Mouse (Mus musculus) liver, embryonic 14.5 days (tissue): ENCODE results near the gene Ano4. TPM values are rescaled to one million over a fixed set of nuclear protein-coding genes. Genes with fewer than 3 reads are reported as not detected.
A peak's percentile ranks its signal among the peaks of the same experiment; 100 is the strongest.

Experiments used
- ATAC-seq: fragments of 200-750 bp; cut with Nextera tagmentation; 2 replicates; pipeline ENCODE4 v1.8.0; 2017; ENCODE audit warnings: moderate number of reproducible peaks, mild to moderate bottlenecking, moderate library complexity; ENCODE audit not compliant: insufficient read depth
- DNase-seq, 3 experiments: peaks; one replicate each; pipeline ENCODE4 v3.0.0-alpha.2; 2012 to 2013; ENCODE audit warnings: low read depth in 3 of 3, low spot score in 3 of 3
- H3K27ac ChIP-seq: fragments of 300-500 bp; sonication (generic); 2 replicates; pipeline ENCODE4 v1.5.1; 2014; ENCODE audit warnings: moderate library complexity, mild to moderate bottlenecking, control low read depth, inconsistent platforms
- H3K27me3 ChIP-seq: fragments of 300-500 bp; sonication (generic); 2 replicates; pipeline ENCODE4 v1.6.1; 2014; ENCODE audit warnings: mild to moderate bottlenecking, low read length, moderate library complexity; ENCODE audit not compliant: control insufficient read depth, insufficient read depth
- H3K36me3 ChIP-seq: fragments of 300-500 bp; sonication (generic); replicated peaks from 2 replicates; pipeline ENCODE4 v1.6.1; 2014; ENCODE audit warnings: low read depth; ENCODE audit not compliant: control insufficient read depth, insufficient read depth
- H3K4me1 ChIP-seq, 2 experiments: fragments of 200-500 bp in 1 of 2; fragments of 300-500 bp in 1 of 2; sonication (generic) in 1 of 2; replicated peaks; 2 replicates each; pipeline ENCODE4 v1.6.1; 2012 to 2014; ENCODE audit warnings: antibody characterized with exemption in 1 of 2, inconsistent platforms in 1 of 2, low read length in 1 of 2; ENCODE audit not compliant: control insufficient read depth in 2 of 2, insufficient read depth in 2 of 2
- H3K4me2 ChIP-seq: fragments of 300-500 bp; sonication (generic); 2 replicates; pipeline ENCODE4 v1.6.1; 2014; ENCODE audit warnings: low read depth, mild to moderate bottlenecking, control low read depth, moderate library complexity
- H3K4me3 ChIP-seq, 2 experiments: fragments of 200-500 bp in 1 of 2; fragments of 300-500 bp in 1 of 2; sonication (generic) in 1 of 2; 2 replicates each; pipeline ENCODE4 v1.5.1; 2012 to 2014; ENCODE audit warnings: low read depth in 2 of 2, low read length in 2 of 2, mild to moderate bottlenecking in 2 of 2, control low read depth in 1 of 2, inconsistent platforms in 1 of 2, moderate library complexity in 1 of 2; ENCODE audit not compliant: insufficient read depth in 1 of 2
- H3K9ac ChIP-seq: fragments of 300-500 bp; sonication (generic); replicated peaks from 2 replicates; pipeline ENCODE4 v1.6.1; 2014; ENCODE audit warnings: mild to moderate bottlenecking, control low read depth, moderate library complexity
- H3K9me3 ChIP-seq: fragments of 300-500 bp; sonication (generic); 2 replicates; pipeline ENCODE4 v1.6.1; 2016; ENCODE audit warnings: low read length, mixed read lengths; ENCODE audit not compliant: control insufficient read depth
- CTCF ChIP-seq: IDR thresholded peaks from 2 replicates; pipeline ENCODE4 v1.5.1; 2016; ENCODE audit warnings: antibody characterized with exemption, low read depth, control low read depth
- EP300 ChIP-seq: IDR thresholded peaks from 2 replicates; pipeline ENCODE4 v1.6.1; 2016; ENCODE audit warnings: antibody characterized with exemption, low read depth
- WGBS: fragments of 180-500 bp; shearing (Covaris S2); extraction: QIAGEN DNeasy Blood & Tissue Kit; methylation state at CpG from one replicate; pipeline ENCODE4 v1.1.7; 2014; ENCODE audit not compliant: insufficient replicate concordance; 5-methylcytosine and 5-hydroxymethylcytosine counted together
- polyA plus RNA-seq, 2 experiments: library from polyadenylated mRNA; depleted of rRNA in 1 of 2; stranded (reverse) in 1 of 2; unstranded in 1 of 2; fragments of >200 nt; fragmentation: Nextera tagmentation in 1 of 2; extraction: Ambion mirVana in 1 of 2; gene quantifications; 2 replicates each; pipeline versions ENCODE4 v1.2.1 to v1.2.3; 2012 to 2014

Ano4 gene
- 0.01 and 0.08 TPM in 2 replicates for polyA plus RNA-seq (2012; rRNA removed)
- polyA plus RNA-seq (2014; fragmentation: Nextera tagmentation; extraction: Ambion mirVana): 0.03 and 0.15 TPM in 2 replicates

DNA sequence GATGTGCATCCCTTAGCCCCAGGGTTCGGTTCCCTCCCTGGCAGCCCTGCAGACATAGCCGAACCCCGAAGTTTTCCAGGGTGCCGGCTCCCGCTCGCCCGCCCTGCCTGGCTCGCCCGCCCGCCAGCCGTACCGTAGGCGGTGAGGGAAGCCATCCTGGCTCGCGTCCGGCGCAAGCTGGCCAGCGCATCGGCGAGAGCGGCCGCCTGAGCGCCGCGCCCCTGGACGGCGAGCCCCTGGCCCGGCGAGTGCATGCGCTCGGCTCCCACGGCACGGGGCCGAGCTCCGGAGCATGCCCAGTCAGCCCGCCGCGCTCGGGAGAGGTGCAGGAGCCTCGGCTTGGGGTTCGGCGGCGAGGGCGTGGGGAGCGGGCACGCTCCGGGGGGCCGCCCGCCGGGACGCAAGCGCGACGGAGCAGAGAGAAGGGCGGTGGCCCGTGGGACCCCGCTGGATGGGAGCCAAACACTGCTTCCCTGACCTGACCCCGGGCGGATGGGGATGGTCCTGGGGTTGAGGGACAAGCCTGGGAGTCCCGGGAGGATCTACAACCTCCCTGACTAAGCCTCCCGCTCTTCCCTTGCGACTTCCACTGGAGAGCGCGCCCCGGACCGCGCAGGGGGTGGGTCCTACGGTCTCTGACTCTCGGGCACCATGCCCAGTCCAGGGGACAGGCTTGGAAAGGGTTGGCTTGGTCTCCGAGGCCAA lies at the start of gene Ano4:
Ano4 (minus strand) TSS at position 272 of the 705 bp plus-strand sequence.
- DNase-seq: no peak
- Histone ChIP-seq H3K9me3 (no peaks in the 10 kb centered on the region), H3K4me3 (peak within 1 kb of the TSS; percentile 7 to 37; a peak in 2 of 4 replicates), H3K4me2 (peak within 1 kb of the TSS; percentile 47), H3K27me3 (peaks cover 24% of the 10 kb centered on the region), H3K27ac (no peak within 1 kb of the TSS), H3K36me3 (no peaks in the 10 kb centered on the region), H3K9ac (no peak within 1 kb of the TSS), H3K4me1 (no peaks in the 10 kb centered on the region)
- WGBS: 1% methylated on average over 70 of the region's 70 CpGs
- no peak for ATAC-seq
- no peak for TF ChIP-seq CTCF
- no peak for TF ChIP-seq EP300

DNA sequence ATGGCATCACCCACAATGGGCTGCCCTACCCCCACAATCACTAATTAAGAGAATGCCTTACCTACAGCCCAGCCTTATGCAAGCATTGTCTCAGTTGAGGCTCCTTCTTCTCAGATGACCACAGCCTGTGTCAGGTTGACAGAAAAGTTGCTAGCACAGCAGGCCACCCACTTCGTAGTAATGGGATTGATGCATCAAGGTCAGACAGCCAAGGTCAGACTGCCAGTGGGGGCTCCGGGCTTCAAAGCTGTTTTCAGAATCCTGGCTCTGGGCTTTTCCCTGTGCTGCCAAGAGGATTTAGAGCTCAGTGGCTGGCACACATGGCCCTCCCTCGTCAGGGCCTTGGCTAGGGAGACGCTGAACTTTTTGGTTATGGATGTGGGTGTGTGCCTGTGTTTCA lies 48.1 kb upstream of the Ano4 start:
- Histone ChIP-seq H3K4me3 (no peak overlapping the region), H3K9me3 (no peaks in the 10 kb centered on the region), H3K9ac (no peak overlapping the region), H3K27ac (no peak overlapping the region), H3K4me1 (0 out of 4 replicates have a peak, but pooled peaks cover 0 to 1% of the 10 kb centered on the region in 2 experiments), H3K36me3 (no peaks in the 10 kb centered on the region), H3K4me2 (no peak overlapping the region), H3K27me3 (no peaks in the 10 kb centered on the region)
- TF ChIP-seq CTCF (no peak), EP300 (no peak)
- no peak for DNase-seq
- 62% methylated on average over 4 of the region's 4 CpGs for WGBS
- ATAC-seq: no peak

DNA sequence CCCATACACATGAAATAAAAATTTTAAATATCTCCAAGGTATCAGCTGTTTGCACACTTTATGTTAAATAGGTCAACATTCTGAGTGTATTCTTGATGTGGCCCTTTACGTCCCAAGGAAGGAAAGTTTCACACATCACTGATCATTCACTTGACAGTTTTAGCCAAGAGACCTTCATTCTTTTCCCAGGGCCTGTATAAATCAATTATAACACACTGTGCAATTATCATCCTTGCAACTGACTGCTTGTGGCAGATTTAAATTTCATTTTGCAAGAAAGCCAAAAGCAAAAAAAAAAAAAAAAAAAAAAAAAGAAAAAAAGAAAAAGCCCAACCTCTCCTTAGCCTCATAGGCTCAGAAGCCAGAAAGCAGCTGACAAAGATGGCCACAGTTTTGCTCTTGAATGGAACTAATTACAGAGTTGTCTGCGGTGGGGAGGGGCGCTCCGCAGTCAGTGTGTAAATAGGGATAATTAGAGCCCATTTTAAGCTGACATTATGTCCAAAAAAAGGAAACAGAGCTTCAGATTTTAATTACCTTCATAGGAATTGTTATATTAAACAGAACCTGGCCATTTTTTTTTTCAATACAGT lies 47.1 kb upstream of the Ano4 start:
- no peak overlapping the region for H3K27ac ChIP-seq
- no peak overlapping the region for H3K4me2 ChIP-seq
- WGBS: 79% methylated on average over 4 of the region's 4 CpGs
- H3K36me3 ChIP-seq: no peaks in the 10 kb centered on the region
- TF ChIP-seq EP300 (no peak), CTCF (no peak)
- no peak for ATAC-seq
- H3K4me3 ChIP-seq: no peak overlapping the region
- H3K27me3 ChIP-seq: no peaks in the 10 kb centered on the region
- DNase-seq: no peak
- no peak overlapping the region for H3K9ac ChIP-seq
- no peaks in the 10 kb centered on the region for H3K9me3 ChIP-seq
- 0 out of 4 replicates have a peak, but pooled peaks cover 0 to 1% of the 10 kb centered on the region in 2 experiments for H3K4me1 ChIP-seq

GRCm38 (mm10) chr10:89386461-89386860 lies 41.9 kb upstream of the Ano4 start:
- no peak overlapping the region for H3K9ac ChIP-seq
- no peak overlapping the region for H3K27ac ChIP-seq

DNA sequence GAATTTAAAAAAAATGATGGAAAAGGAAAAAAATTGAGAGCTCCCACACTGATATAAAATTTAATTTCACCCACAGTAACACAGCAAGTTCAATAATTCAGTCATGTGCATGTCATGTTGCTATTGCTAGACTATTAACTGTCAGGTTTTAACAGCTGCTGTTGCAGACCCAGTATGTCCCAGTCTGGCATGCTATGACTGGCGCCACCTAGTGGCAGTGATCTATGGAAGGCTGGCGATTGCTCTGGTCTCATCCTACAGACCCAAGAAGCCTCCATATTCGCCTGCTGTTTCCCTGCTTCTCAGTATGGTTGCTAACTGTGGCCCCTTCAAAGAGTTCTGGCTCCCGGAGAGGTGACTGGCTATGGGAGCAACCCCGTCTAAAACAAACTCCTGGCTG lies 38.9 kb upstream of the Ano4 start:
- no peak overlapping the region for H3K4me2 ChIP-seq
- no peak overlapping the region for H3K27ac ChIP-seq
- no peaks in the 10 kb centered on the region for H3K27me3 ChIP-seq
- no peaks in the 10 kb centered on the region for H3K9me3 ChIP-seq
- no peak overlapping the region for H3K9ac ChIP-seq
- no peaks in the 10 kb centered on the region for H3K4me1 ChIP-seq
- DNase-seq (peak; percentile 33 to 55 (median 45)), ATAC-seq (0 out of 2 replicates have a peak, but pooled peaks have one; percentile 41)
- no peak overlapping the region for H3K4me3 ChIP-seq
- WGBS: 2% methylated on average over 5 of the region's 5 CpGs
- TF ChIP-seq EP300: no peak
- TF ChIP-seq CTCF: peak; percentile 94
- H3K36me3 ChIP-seq: no peaks in the 10 kb centered on the region

More at GRCm38 (mm10) chr10:89386461-89386860, 41.9 kb upstream of the Ano4 start:
- no peak overlapping the region for H3K4me3 ChIP-seq
- no peak overlapping the region for H3K4me2 ChIP-seq
- WGBS: 51% methylated on average over 3 of the region's 3 CpGs
- TF ChIP-seq EP300: no peak
- no peak for TF ChIP-seq CTCF
- no peaks in the 10 kb centered on the region for H3K4me1 ChIP-seq
- DNase-seq: no peak
- no peak for ATAC-seq
- no peaks in the 10 kb centered on the region for H3K9me3 ChIP-seq
- no peaks in the 10 kb centered on the region for H3K36me3 ChIP-seq
- H3K27me3 ChIP-seq: no peaks in the 10 kb centered on the region
